Mouse (Mus musculus) lung, postnatal 14 days (tissue): ENCODE results near the gene Fbh1.

Experiments
- DNase-seq: peaks from one replicate; pipeline ENCODE4 v3.0.0; 2021

The Fbh1 gene

GRCm38 (mm10) chr2:11777091-11778068, at the start of gene Fbh1, which contains the start of gene Ankrd16:
Fbh1 (minus strand) TSS chr2:11777582.
Ankrd16 (plus strand) TSS chr2:11777876.
- DNase-seq = peak; percentile 100

- no peak for DNase-seq
These were observed 24.0 kb upstream of the Fbh1 start for GRCm38 (mm10) chr2:11801299-11801930.

GRCm38 (mm10) chr2:11797930-11798364, 20.6 kb upstream of the Fbh1 start:
- no peak for DNase-seq

- DNase-seq = no peak
These were observed 17.3 kb upstream of the Fbh1 start for GRCm38 (mm10) chr2:11794668-11795067.

- no peak for DNase-seq
These were observed 6.8 kb upstream of the Fbh1 start for GRCm38 (mm10) chr2:11784159-11784558.

- peak; percentile 85 for DNase-seq
These were observed 873 bp upstream of the Fbh1 start for GRCm38 (mm10) chr2:11778087-11778823.

- no peak for DNase-seq
These were observed 967 bp downstream of the Fbh1 start for GRCm38 (mm10) chr2:11776415-11776814.

- no peak for DNase-seq
These were observed 2.3 kb downstream of the Fbh1 start for GRCm38 (mm10) chr2:11775121-11775520.

GRCm38 (mm10) chr2:11774426-11774825, 3.0 kb downstream of the Fbh1 start:
- DNase-seq = no peak

- no peak for DNase-seq
These were observed 5.0 kb downstream of the Fbh1 start for GRCm38 (mm10) chr2:11772401-11772800.

GRCm38 (mm10) chr2:11771701-11772100, 5.7 kb downstream of the Fbh1 start:
- DNase-seq = no peak

- DNase-seq = no peak
These were observed 10.2 kb downstream of the Fbh1 start for GRCm38 (mm10) chr2:11767161-11767545.

GRCm38 (mm10) chr2:11766485-11767160, 10.8 kb downstream of the Fbh1 start:
- no peak for DNase-seq

- DNase-seq = no peak
These were observed 11.7 kb downstream of the Fbh1 start for GRCm38 (mm10) chr2:11765694-11766093.

GRCm38 (mm10) chr2:11762541-11762940, 14.8 kb downstream of the Fbh1 start:
- no peak for DNase-seq

GRCm38 (mm10) chr2:11739516-11740051, 37.8 kb downstream of the Fbh1 start:
- no peak for DNase-seq

- DNase-seq = no peak
These were observed 38.6 kb downstream of the Fbh1 start for GRCm38 (mm10) chr2:11738794-11739193.

- DNase-seq = no peak
These were observed 41.5 kb downstream of the Fbh1 start for GRCm38 (mm10) chr2:11735853-11736252.

- DNase-seq = no peak
These were observed 44.4 kb downstream of the Fbh1 start for GRCm38 (mm10) chr2:11732978-11733377.

- no peak for DNase-seq
These were observed 48.3 kb downstream of the Fbh1 start for GRCm38 (mm10) chr2:11729091-11729490.

GRCm38 (mm10) chr2:11727574-11727973, 49.8 kb downstream of the Fbh1 start:
- no peak for DNase-seq

- no peak for DNase-seq
These were observed 54.8 kb downstream of the Fbh1 start for GRCm38 (mm10) chr2:11722564-11722963.
